Mouse (Mus musculus) heart, adult 18-20 months (tissue): Measurements from ENCODE around the gene Tmem110. TPM values are rescaled to one million over a fixed set of nuclear protein-coding genes. Genes with fewer than 3 reads are reported as not detected.

Experiments used
- DNase-seq, 2 experiments: peaks; one replicate each; pipeline ENCODE4 v3.0.0; 2021 to 2022; ENCODE audit warnings: mixed read lengths in 1 of 2
- total RNA-seq, 2 experiments: library from RNA; stranded (reverse); gene quantifications; 2 replicates each; pipeline ENCODE4 v1.2.3; 2021

Tmem110 gene
- total RNA-seq, 2 experiments from 2014 or later: 6.0 to 8.5 TPM

DNA sequence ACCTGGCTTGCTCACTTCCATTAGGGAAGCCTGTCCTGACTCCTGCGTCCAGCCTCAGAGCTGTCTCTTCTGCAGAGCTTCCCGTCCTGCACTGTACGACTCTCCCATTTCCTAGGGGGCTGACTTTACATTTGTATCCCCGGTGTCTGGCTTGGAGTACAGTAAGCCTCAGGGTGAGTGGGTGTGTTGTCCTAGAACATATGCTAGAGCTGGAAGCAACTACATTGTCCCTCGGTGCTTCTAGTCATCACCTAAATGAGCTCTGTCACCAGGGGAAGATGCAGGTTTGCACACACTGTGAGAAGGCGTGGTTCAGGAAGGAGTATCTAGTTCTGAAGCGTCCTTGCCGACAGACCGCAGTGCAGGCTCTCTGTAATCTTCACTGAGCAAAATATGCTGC lies 37.0 kb downstream of the Tmem110 start:
- DNase-seq: no peak

- DNase-seq: no peak
These were observed 39.9 kb downstream of the Tmem110 start for GRCm38 (mm10) chr14:30865311-30865710.

DNA sequence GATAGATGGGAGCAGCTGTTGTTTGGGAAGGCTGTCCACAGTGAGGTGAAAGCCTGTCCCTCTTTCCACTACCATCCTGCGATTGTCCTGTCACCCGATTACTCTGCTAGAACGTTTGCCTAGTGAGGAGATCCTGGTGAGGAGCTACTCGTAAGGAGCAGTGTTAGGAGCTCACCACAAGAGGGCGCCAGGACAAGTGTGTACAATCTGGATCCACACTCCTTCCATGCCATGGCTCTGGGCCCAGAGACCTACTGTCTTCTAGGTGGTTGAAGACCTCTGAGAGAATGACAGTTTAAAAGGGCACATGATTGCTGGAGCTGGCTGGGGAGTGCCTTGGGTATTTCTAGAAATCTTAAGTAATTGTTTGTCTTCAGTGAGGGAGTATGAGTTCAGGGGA lies 41.7 kb downstream of the Tmem110 start:
- DNase-seq: peak; percentile 83 to 91

DNA sequence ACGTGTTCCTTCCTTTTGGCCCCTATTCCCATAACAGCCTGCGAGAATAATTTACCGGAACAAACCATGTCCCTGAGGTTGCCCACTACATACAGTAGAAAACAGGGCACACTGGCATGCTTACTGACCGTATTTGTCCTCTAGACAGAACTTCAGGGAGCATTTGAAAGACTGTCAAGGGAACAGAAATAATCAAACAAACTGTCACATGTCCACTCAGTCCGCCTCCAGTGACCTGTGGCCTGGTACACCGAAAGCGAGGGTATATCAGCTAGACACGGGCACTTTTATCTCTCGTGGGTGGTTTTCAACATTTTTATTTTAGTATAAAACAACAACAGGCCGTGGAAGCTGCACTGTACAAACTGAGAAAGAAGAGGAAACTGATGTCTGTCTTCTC lies 43.4 kb downstream of the Tmem110 start:
- no peak for DNase-seq

DNA sequence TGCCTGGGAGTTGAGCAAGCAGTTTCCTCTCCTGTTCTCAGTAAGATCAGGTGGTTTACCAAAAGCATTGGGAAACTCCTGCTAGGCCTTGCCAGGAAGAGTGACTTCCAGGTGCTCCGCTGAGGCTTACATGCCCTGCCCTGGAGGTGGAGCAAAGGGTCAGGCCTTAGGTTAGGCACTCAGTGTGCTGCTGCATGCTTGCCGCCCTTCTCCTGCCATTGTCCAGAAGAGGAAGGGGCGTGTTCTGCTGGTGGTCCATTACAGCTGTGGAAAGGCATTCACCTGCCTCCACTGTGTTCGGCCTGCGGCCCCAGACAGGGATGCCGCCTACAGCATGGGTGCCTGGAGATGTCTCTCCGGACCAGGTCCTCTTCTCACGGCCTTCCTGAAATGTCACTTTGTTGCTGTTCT lies 44.0 kb downstream of the Tmem110 start:
- DNase-seq: peak; percentile 67 to 88

- DNase-seq: peak; percentile 75 to 78
These were observed 45.1 kb downstream of the Tmem110 start for GRCm38 (mm10) chr14:30870206-30871147.

DNA sequence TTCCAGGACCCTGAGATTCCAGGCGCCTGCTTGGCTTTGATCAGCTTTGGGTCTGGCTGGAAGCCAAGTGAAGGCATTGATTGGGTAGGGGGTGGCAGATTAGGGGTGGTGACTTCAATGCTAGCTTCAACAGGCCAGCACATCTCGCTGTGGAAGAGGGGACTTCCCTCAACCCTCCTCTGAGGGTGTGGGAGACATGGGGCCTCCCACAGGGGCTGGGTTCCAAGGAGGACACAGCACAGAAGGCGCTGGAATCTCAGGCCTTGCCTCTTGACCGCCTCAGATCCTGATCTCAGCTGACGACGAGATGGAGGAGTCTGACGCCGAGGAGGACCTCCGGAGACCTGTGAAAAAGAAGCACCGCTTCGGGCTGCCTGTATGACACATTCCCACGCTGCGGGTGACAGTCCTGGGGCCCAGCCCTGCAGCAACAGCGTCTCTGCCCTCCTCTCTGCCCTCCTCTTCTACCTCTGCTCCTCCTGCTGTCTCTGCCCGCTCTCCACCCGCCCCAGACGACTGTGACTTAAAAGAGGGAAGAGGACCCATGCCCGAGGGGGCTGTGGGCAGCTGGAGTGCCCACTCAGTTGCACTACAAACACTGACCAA lies 48.8 kb downstream of the Tmem110 start:
- DNase-seq: no peak

- DNase-seq: no peak
These were observed 49.9 kb downstream of the Tmem110 start for GRCm38 (mm10) chr14:30875130-30875865.

DNA sequence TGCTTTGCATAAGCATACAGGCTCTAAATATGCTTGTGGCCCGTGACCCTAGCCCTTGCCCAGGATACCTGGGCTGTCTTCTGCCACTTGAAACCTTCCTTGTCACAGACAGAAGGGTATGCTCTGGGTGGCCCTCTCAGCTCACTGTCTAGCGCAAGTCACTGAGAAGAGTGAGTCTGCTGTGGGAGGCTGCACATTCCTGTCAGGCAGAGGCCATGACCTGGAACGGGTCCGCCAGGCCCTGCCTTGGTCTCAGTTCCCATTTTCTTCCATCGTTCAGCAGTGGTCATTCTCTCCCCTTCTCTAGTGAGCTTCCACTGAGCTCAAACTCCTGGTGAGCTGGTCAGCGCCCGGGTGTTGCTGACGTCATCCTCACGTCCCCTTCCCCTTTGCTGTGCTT lies 50.6 kb downstream of the Tmem110 start:
- no peak for DNase-seq

DNA sequence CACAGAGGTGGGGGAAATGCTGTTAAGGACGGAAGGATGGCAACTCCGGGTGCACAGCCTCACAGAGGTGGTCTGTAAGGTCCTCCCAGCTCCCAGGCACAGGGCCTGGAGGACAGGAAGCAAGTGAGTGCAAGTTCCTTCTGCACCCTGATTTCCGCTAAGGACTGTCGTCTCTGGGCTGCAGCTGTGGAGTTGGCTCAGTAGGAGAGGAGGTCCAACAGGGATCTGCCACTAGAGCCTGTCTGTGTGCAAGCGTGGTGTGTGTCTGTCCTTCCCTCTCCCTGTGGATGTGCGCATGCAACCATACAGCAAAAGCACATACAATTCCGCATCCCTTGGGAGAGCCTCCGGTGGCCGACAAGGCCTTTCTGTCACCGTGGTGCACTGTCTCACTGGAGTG lies 51.1 kb downstream of the Tmem110 start:
- peak in 1 of 2 experiments; percentile 44 for DNase-seq

DNA sequence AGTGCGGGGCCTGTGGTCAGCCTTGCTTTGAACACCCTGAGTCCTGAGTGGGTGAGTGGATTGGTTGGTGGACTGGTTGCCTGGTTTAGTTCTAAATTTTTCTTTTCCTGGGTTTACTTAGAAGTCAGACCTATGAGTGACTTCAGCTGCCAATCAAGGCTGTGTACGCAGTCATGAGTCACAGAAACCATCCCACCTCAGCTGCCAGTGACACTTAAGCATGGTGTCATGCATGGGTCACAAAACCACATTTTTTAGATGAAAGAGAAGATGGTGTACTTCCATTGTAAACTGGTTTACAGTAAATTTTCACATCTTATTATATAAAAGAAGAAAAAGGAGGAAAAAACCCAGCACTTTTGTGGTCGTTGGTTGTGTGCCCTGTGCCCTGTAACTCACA lies 52.4 kb downstream of the Tmem110 start:
- no peak for DNase-seq

DNA sequence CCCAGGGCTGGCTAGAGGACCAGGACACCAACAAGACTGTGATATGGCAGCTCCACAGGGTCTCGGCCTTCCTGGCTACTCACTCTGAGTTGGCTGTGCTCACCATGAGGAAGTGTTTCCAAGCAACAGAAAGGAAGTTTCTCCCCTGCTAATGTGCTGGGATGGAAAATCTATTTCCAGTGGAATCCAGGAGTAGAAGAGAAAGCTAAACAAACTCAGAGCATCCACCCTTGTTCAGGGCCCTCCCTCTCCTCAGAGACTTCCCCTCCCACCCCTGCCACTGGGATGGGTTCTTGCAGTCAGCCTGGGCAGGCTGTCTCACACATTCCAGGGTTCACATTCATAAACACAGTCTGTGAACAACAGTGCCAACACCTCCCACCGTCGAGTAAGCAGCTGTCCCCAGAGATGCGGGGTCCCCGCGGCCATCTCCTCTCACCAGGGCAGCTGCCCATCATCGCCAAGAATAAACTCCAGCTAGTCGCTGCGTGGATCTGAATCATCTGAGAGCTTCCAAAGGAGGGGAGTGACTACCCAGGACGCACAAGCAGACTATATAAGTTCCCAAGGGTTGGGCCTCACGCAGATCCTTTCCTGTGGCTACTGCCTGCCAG lies 53.7 kb downstream of the Tmem110 start, which contains the start of gene Mustn1:
TSS of gene Mustn1 (plus strand) at position 243 of the 614 bp plus-strand sequence.
- peak; percentile 72 to 86 for DNase-seq

DNA sequence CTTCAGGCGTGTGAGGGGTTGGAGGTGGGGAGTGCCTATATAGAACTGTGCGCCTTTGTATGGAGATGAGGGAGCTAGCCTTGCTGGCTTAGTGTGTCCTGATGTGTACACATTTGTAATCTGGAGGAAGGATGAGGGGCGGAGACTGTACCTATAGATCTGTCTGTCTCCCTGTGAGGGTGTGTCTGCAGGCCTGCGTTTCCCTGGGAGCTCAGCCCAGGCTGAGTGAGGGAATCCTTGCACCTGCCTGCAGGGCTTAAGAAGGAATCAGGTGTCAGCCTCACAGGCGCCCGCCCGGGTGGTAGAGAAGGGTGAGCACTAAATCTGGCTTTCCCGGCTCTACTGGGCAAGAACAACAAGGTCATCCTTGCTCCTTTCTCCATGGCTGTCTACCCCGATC lies 54.4 kb downstream of the Tmem110 start:
- no peak for DNase-seq

- DNase-seq: no peak
These were observed 54.9 kb downstream of the Tmem110 start for GRCm38 (mm10) chr14:30880251-30880650.

GRCm38 (mm10) chr14:30880811-30881717 lies 55.7 kb downstream of the Tmem110 start:
- DNase-seq: peak; percentile 66 to 91

DNA sequence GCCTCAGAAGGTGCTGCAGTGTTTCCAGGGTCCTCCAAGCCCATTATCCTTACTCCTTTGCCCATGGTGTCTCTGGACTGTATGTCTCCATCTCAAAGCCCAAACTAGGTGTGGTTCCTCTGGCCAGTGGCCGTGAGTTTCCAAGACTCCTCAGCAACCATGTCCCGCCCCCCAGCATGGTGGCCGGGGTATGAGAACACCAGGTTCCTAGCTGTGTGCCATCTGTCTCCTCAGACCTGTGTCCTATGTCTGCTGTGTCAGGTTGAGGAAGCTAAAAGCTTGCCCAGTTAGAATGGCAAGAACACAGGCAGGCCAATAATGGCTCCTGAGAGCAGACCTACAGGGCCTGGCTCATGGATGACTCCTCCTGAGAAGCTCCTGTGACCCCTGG lies 56.3 kb downstream of the Tmem110 start:
- no peak for DNase-seq

DNA sequence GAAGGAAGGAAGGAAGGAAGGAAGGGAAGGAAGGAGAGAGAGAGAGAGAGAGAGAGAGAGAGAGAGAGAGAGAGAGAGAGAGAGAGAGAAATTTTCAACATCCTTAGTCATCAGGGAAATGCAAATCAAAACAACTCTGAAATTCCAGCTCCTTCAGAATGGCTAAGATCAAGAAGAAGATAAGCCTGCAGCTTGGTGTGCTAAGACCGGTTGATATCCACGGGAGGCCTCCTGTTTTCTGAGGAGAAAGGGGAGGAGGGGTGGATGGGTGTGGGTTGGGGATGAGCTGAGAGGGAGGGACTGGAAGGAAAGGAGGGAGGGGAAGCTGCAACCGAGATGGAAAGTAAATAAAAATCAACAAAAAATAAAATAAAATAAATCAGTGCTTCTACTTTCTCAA lies 59.9 kb downstream of the Tmem110 start:
- no peak for DNase-seq

DNA sequence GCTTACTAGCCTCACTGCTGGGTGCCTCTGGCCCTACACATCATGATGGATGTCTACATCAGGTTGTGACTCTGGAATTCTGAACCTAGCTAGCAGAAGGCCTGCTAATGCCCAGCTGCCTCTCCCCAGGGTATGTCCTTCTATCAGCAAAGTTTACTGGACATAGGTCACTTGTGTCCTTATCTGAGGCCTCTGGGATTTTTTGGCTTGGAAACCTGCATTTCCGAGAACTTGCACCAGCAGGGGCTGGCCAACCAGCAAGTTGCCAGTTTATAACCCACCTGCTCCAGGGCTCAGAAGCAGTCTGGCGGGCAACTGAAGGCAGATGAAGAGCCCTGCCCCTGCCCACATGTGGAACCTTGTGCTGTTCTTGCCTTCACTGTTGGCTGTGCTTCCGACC lies 60.8 kb downstream of the Tmem110 start, which contains the start of gene Itih4:
TSS of gene Itih4 (plus strand) at position 273 of the 400 bp plus-strand sequence.
- no peak for DNase-seq

DNA sequence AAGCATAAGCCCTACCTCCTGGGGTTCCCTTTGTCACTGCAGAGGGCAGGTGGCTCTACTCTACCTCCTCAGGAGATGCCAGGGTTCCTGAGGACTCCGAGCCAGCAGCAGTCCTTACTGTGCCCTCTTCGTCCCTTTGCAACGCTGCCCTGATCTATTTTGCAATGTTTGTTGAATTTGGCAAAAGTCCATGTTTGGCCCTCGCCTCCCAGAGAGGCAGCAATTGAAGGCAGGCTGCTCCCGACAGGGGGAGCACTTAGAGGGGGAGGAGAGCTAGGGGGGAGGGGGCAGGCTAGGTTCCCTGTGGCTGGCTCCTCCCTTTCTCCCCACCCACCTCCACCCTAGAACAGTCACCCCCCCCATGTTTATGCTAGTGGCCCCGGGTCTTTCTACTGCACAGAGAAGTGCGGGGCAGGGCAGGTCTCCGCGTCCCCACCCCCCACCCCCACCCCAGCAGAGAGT lies 62.9 kb downstream of the Tmem110 start:
- peak; percentile 74 to 82 for DNase-seq

DNA sequence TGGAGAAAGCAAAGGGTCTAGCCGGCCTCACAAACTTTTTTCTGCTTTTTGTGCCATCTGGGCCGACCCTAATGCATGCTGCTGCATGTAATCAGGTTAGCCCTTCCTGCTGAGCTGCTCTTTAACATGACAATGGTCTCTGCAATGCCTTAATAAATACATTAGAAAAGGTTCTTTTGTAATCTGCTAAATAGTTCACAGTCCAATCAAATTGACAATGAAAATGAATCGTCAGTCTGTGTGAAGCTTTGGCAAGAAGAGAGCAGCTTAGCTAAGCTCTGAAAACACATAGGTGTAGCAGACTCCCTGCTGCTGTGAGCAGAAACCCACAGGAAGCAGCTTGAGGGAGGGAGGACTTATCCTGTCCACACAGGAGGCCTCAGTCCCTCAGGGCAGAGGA lies 74.6 kb downstream of the Tmem110 start:
- no peak for DNase-seq

DNA sequence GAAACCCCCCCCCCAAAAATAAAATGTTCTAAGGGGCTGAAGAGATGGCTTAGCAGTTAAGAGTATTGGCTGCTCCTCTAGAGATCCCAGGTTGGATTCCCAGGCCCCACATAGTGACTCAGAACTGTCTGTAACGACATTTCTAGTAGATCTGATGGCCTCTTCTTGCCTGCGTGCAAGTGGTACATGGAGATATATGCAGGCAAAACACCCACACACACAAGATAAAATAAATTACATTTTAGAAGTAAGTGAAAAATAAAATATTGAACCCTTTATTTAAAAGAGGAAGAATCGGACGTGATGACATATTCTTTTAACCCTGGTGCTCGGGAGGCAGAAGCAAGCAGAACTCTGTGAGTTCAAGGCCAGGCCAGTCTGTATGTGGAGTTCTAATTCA lies 77.2 kb downstream of the Tmem110 start:
- DNase-seq: no peak
